Mouse (Mus musculus) testis, postnatal 14 days (tissue): Measurements from ENCODE around the gene Mlec.
A peak's percentile ranks its signal among the peaks of the same experiment; 100 is the strongest.
"Not testable (repeated sequence)": the region's sequence is repeated elsewhere in the genome, so short reads cannot be mapped to it uniquely, and the experiment has no call there.

ENCODE experiments used
- DNase-seq: peaks from one replicate; pipeline ENCODE4 v3.0.0; 2021; ENCODE audit warnings: low spot score

Gene Mlec

GRCm38 (mm10) chr5:115125211-115125871 is 32.6 kb downstream of the Mlec start:
- no peak for DNase-seq

- no peak for DNase-seq
These were observed 33.3 kb downstream of the Mlec start for GRCm38 (mm10) chr5:115124690-115125089.

- no peak for DNase-seq
These were observed 37.0 kb downstream of the Mlec start for GRCm38 (mm10) chr5:115120978-115121377.

- peak; percentile 85 for DNase-seq
These were observed 38.9 kb downstream of the Mlec start, which contains the start of gene Acads for GRCm38 (mm10) chr5:115118961-115119570. TSS of gene Acads (minus strand) at chr5:115119346.

- no peak for DNase-seq
These were observed 40.5 kb downstream of the Mlec start for GRCm38 (mm10) chr5:115117467-115117866.

- DNase-seq, result no peak
These were observed 41.6 kb downstream of the Mlec start for GRCm38 (mm10) chr5:115116426-115116825.

- no peak for DNase-seq
These were observed 43.5 kb downstream of the Mlec start for GRCm38 (mm10) chr5:115114501-115114900.

GRCm38 (mm10) chr5:115113244-115113643 is 44.7 kb downstream of the Mlec start:
- DNase-seq, result no peak

- no peak for DNase-seq
These were observed 46.8 kb downstream of the Mlec start for GRCm38 (mm10) chr5:115111156-115111555.

- DNase-seq, result not testable (repeated sequence)
These were observed 54.7 kb downstream of the Mlec start for GRCm38 (mm10) chr5:115103253-115103652.

- DNase-seq, result no peak
These were observed 55.7 kb downstream of the Mlec start for GRCm38 (mm10) chr5:115102231-115102630.

GRCm38 (mm10) chr5:115100473-115100872 is 57.5 kb downstream of the Mlec start:
- DNase-seq, result no peak

- DNase-seq, result no peak
These were observed 58.0 kb downstream of the Mlec start for GRCm38 (mm10) chr5:115099991-115100390.

GRCm38 (mm10) chr5:115099530-115099929 is 58.4 kb downstream of the Mlec start:
- DNase-seq, result no peak

GRCm38 (mm10) chr5:115098195-115098594 is 59.8 kb downstream of the Mlec start, which contains the start of gene Gm10401:
TSS of gene Gm10401 (minus strand) at chr5:115098295.
- DNase-seq, result no peak
